ENCODE assay signal across 11 mouse cellular contexts in the genomic region with DNA sequence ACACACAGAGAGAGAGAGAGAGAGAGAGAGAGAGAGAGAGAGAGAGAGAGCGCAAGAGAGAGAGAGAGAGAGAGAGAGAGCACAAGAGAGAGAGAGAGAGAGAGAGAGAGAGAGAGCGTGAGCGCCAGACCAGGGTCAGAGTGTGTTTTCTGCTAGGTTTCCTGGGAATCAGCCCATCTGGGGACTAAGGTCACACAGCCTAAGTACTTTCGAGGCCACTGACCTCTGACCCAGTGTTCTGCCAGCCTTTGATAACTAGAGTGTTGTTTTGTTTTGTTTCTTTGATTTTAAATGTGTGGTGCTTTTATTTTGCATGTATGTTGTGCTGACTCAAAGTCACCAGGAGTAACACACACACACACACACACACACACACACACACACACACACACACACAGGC. TPM values are rescaled to one million over a fixed set of nuclear protein-coding genes. Genes with fewer than 3 reads are reported as not detected.
DNase-seq lines count a peak whose midpoint lies in the region; ATAC-seq and TF ChIP-seq lines count a peak whose summit lies in the region.
"Had no signal": no experiment of that assay in that cellular context is flagged by ENCODE, and none has a peak within 500 bp of the region (broad histone marks: within the 10 kb centered on the region; RNA-seq: fewer than 3 reads in every experiment).

No protein-coding gene starts in this region.

- H3K36me3 ChIP-seq in limb, embryonic 13.5 days: no peaks in the 10 kb centered on the region

- no peak for TF ChIP-seq CTCF in gastrocnemius, adult 2 months (IDR thresholded peaks at IDR 0.05)

- peak overlapping the region; percentile 39 for H3K4me3 ChIP-seq in gastrocnemius, adult 2 months
- no peak overlapping the region for H3K4me3 ChIP-seq in limb, embryonic 13.5 days
- H3K4me3 ChIP-seq: myocyte had no signal

- WGBS in limb, embryonic 13.5 days: 25% methylated on average over 3 of the region's 4 CpGs

- peaks cover 46% of the 10 kb centered on the region for H3K4me1 ChIP-seq in limb, embryonic 13.5 days

- no peak for DNase-seq in gastrocnemius, adult 2 months
- DNase-seq in gastrocnemius, postnatal 4 days (ENCODE audit: low spot score in 2 of 2): no peak
- DNase-seq in retina, postnatal 1 day: peak; percentile 64
- no peak for DNase-seq in retina, embryonic 14.5 days (ENCODE audit: low spot score)
- DNase-seq in neural tube, embryonic 10.5 days (ENCODE audit: extremely low spot score, low spot score): no peak
- no peak for DNase-seq in thymus, postnatal 14 days

- H3K27ac ChIP-seq in gastrocnemius, adult 2 months: peak overlapping the region; percentile 99
- peak overlapping the region; percentile 22; the same call in 1 of the 2 replicates for H3K27ac ChIP-seq in limb, embryonic 13.5 days
- H3K27ac ChIP-seq: hindbrain, embryonic 14.5 days had no signal

- intact Hi-C loops in gastrocnemius, adult 2 months (cut with DNase I): loop anchor here (5.0 to 10.0 kb wide), 2 partner anchors 99 to 116 kb away; a partner anchor contains a TSS

- ATAC-seq in limb, embryonic 13.5 days (ENCODE audit: low FRiP score, low read depth): no peak
- no peak for ATAC-seq in activated CD4-positive, CD25-positive, alpha-beta regulatory T cell, adult 4 months
- ATAC-seq: forebrain, embryonic 16.5 days had no signal

- no peak overlapping the region for H3K9ac ChIP-seq in limb, embryonic 13.5 days
- H3K9ac ChIP-seq: hindbrain, embryonic 14.5 days had no signal

- peaks cover 41% of the 10 kb centered on the region for H3K27me3 ChIP-seq in limb, embryonic 13.5 days

- no peaks in the 10 kb centered on the region for H3K9me3 ChIP-seq in limb, embryonic 13.5 days

- H3K4me2 ChIP-seq in limb, embryonic 13.5 days (replicated peaks): peak overlapping the region; percentile 60; the same call in 1 of the 2 replicates

RNA-seq across cellular contexts. Expression of a gene that starts 1.1 kb away (rescaled TPM):
- total RNA-seq in gastrocnemius, adult 2 months (2021): 1,000 to 10,000 TPM in 1 of 2 experiments, 100 to 1,000 TPM in 1; 944 to 1,010 TPM
- 100 to 1,000 TPM; 587 to 732 TPM for total RNA-seq in gastrocnemius, postnatal 4 days (2021)
- 61.7 and 71.2 TPM in 2 replicates for polyA plus RNA-seq in limb, embryonic 13.5 days (2015; fragmentation: Nextera tagmentation; extraction: Ambion mirVana)
- polyA plus RNA-seq in activated CD4-positive, CD25-positive, alpha-beta regulatory T cell, adult 4 months (2017; shearing (Covaris generic)): not detected

RNA-seq across cellular contexts. Expression of a gene that starts 3.3 kb away (rescaled TPM):
- total RNA-seq in gastrocnemius, adult 2 months (2021): 1 to 10 TPM; 2.4 to 3.3 TPM
- 1 to 10 TPM; 7.9 to 9.6 TPM for total RNA-seq in gastrocnemius, postnatal 4 days (2021)
- 0.59 and 0.67 TPM in 2 replicates for polyA plus RNA-seq in limb, embryonic 13.5 days (2015; fragmentation: Nextera tagmentation; extraction: Ambion mirVana)
- polyA plus RNA-seq in activated CD4-positive, CD25-positive, alpha-beta regulatory T cell, adult 4 months (2017; shearing (Covaris generic)): under 1 TPM in 1 of 2 experiments, not detected in 1; 0.19 TPM
- polyA plus RNA-seq: myocyte had no signal

RNA-seq across cellular contexts. Expression of a gene that starts 4.6 kb away (rescaled TPM):
- 1 to 10 TPM; 1.4 to 1.6 TPM for total RNA-seq in gastrocnemius, adult 2 months (2021)
- total RNA-seq in gastrocnemius, postnatal 4 days (2021): 1 to 10 TPM; 2.3 to 3.8 TPM
- polyA plus RNA-seq in limb, embryonic 13.5 days (2015; fragmentation: Nextera tagmentation; extraction: Ambion mirVana): 20.0 and 21.3 TPM in 2 replicates
- polyA plus RNA-seq in activated CD4-positive, CD25-positive, alpha-beta regulatory T cell, adult 4 months (2017; shearing (Covaris generic)): not detected
- polyA plus RNA-seq: myocyte had no signal

RNA-seq across cellular contexts. Expression of a gene that starts 13.6 kb away (rescaled TPM):
- 10 to 100 TPM in 1 of 2 experiments, 1 to 10 TPM in 1; 8.3 to 13.8 TPM for total RNA-seq in gastrocnemius, adult 2 months (2021)
- total RNA-seq in gastrocnemius, postnatal 4 days (2021): 10 to 100 TPM; 21.2 to 23.0 TPM
- 17.1 and 18.3 TPM in 2 replicates for polyA plus RNA-seq in limb, embryonic 13.5 days (2015; fragmentation: Nextera tagmentation; extraction: Ambion mirVana)
- polyA plus RNA-seq in activated CD4-positive, CD25-positive, alpha-beta regulatory T cell, adult 4 months (2017; shearing (Covaris generic)): 1,000 to 10,000 TPM; 2,132 to 2,220 TPM

RNA-seq across cellular contexts. Expression of a gene that starts 20.6 kb away (rescaled TPM):
- total RNA-seq in gastrocnemius, adult 2 months (2021): 1 to 10 TPM; 1.2 to 1.4 TPM
- 1 to 10 TPM; 2.7 to 4.9 TPM for total RNA-seq in gastrocnemius, postnatal 4 days (2021)
- polyA plus RNA-seq in limb, embryonic 13.5 days (2015; fragmentation: Nextera tagmentation; extraction: Ambion mirVana): 32.9 and 34.8 TPM in 2 replicates
- not detected for polyA plus RNA-seq in activated CD4-positive, CD25-positive, alpha-beta regulatory T cell, adult 4 months (2017; shearing (Covaris generic))
